Mouse (Mus musculus) MEL (cell line): ENCODE data around the gene Mdk. TPM values are rescaled to one million over a fixed set of nuclear protein-coding genes. Genes with fewer than 3 reads are reported as not detected.

Experiments used
- DNase-seq: peaks from one replicate; pipeline ENCODE4 v3.0.0; 2011; ENCODE audit warnings: low read depth, low spot score
- H3K27ac ChIP-seq: 2 replicates; pipeline ENCODE4 v1.5.1; 2012; ENCODE audit warnings: low read depth, mild to moderate bottlenecking, control low read depth, low read length, moderate library complexity; ENCODE audit not compliant: control insufficient read depth
- H3K27me3 ChIP-seq, 2 experiments: fragments of 150-350 bp in 1 of 2; sonication (generic) in 1 of 2; 2 replicates each; pipeline ENCODE4 v1.6.1; 2012; ENCODE audit warnings: low read length in 2 of 2, mild to moderate bottlenecking in 2 of 2, improper control_type of control experiment in 1 of 2, moderate library complexity in 1 of 2; ENCODE audit not compliant: insufficient read depth in 2 of 2, control insufficient read depth in 1 of 2
- H3K36me3 ChIP-seq, 2 experiments: 2 replicates each; pipeline ENCODE4 v1.6.1; 2012 to 2014; ENCODE audit warnings: low read length in 2 of 2, improper control_type of control experiment in 1 of 2, inconsistent platforms in 1 of 2, mild to moderate bottlenecking in 1 of 2; ENCODE audit not compliant: insufficient read depth in 2 of 2, control insufficient read depth in 1 of 2
- H3K4me1 ChIP-seq, 2 experiments: fragments of 150-350 bp in 1 of 2; sonication (generic) in 1 of 2; 2 replicates each; pipeline ENCODE4 v1.6.1; 2012; ENCODE audit warnings: low read length in 2 of 2, improper control_type of control experiment in 1 of 2, mild to moderate bottlenecking in 1 of 2; ENCODE audit not compliant: insufficient read depth in 2 of 2, control insufficient read depth in 1 of 2
- H3K4me3 ChIP-seq, 2 experiments: fragments of 150-350 bp in 1 of 2; sonication (generic) in 1 of 2; 2 replicates each; pipeline ENCODE4 v1.5.1; 2012; ENCODE audit warnings: low read depth in 2 of 2, low read length in 2 of 2, mild to moderate bottlenecking in 2 of 2, moderate library complexity in 2 of 2, control low read depth in 1 of 2, improper control_type of control experiment in 1 of 2; ENCODE audit not compliant: control insufficient read depth in 1 of 2, insufficient read depth in 1 of 2
- H3K79me2 ChIP-seq: 2 replicates; pipeline ENCODE4 v1.6.1; 2012; ENCODE audit warnings: mild to moderate bottlenecking, low read length, moderate library complexity; ENCODE audit not compliant: control insufficient read depth, poor library complexity, insufficient read depth
- H3K9ac ChIP-seq: 2 replicates; pipeline ENCODE4 v1.6.1; 2012; ENCODE audit warnings: low read depth, mild to moderate bottlenecking, control low read depth, low read length, moderate library complexity; ENCODE audit not compliant: control insufficient read depth, poor library complexity, severe bottlenecking
- H3K9me3 ChIP-seq: fragments of 150-350 bp; sonication (generic); replicated peaks from 2 replicates; pipeline ENCODE4 v1.6.1; 2012; ENCODE audit warnings: mild to moderate bottlenecking, low read length, improper control_type of control experiment, moderate library complexity; ENCODE audit not compliant: insufficient read depth
- BHLHE40 ChIP-seq: IDR thresholded peaks from 2 replicates; pipeline ENCODE4 v1.6.1; 2012; ENCODE audit warnings: low read depth, mild to moderate bottlenecking, inconsistent platforms, low read length, improper control_type of control experiment, borderline replicate concordance
- CHD1 ChIP-seq: IDR thresholded peaks from 2 replicates; pipeline ENCODE4 v1.6.1; 2012; ENCODE audit warnings: low read depth, mild to moderate bottlenecking, inconsistent platforms, low read length, improper control_type of control experiment
- CTCF ChIP-seq, 3 experiments: IDR thresholded peaks in 2 of 3; conservative IDR thresholded peaks in 1 of 3; 2 replicates each; pipeline ENCODE4 v1.5.1; 2011 to 2012; ENCODE audit warnings: low read length in 3 of 3, low read depth in 2 of 3, mild to moderate bottlenecking in 2 of 3, improper control_type of control experiment in 1 of 3, inconsistent platforms in 1 of 3, mixed read lengths in 1 of 3, moderate library complexity in 1 of 3; ENCODE audit not compliant: control insufficient read depth in 1 of 3, insufficient read depth in 1 of 3, poor library complexity in 1 of 3, severe bottlenecking in 1 of 3
- GABPA ChIP-seq: IDR thresholded peaks from 2 replicates; pipeline ENCODE4 v1.6.1; 2012; ENCODE audit warnings: low read depth, mild to moderate bottlenecking, inconsistent platforms, low read length, improper control_type of control experiment, moderate library complexity
- GATA1 ChIP-seq: IDR thresholded peaks from 2 replicates; pipeline ENCODE4 v1.6.1; 2011; ENCODE audit warnings: low read depth, low read length, improper control_type of control experiment
- HCFC1 ChIP-seq: IDR thresholded peaks from 2 replicates; pipeline ENCODE4 v1.6.1; 2012; ENCODE audit warnings: low read depth, mild to moderate bottlenecking, inconsistent platforms, low read length, improper control_type of control experiment, moderate library complexity
- KAT2A ChIP-seq: conservative IDR thresholded peaks from 2 replicates; pipeline ENCODE4 v1.6.1; 2012; ENCODE audit warnings: low read depth, low read length, improper control_type of control experiment, inconsistent platforms
- MAX ChIP-seq: IDR thresholded peaks from 2 replicates; pipeline ENCODE4 v1.6.1; 2011; ENCODE audit warnings: low read length, improper control_type of control experiment
- MAZ ChIP-seq: IDR thresholded peaks from 2 replicates; pipeline ENCODE4 v1.6.1; 2012; ENCODE audit warnings: low read depth, mild to moderate bottlenecking, inconsistent platforms, low read length, improper control_type of control experiment
- MXI1 ChIP-seq: IDR thresholded peaks from 2 replicates; pipeline ENCODE4 v1.6.1; 2011; ENCODE audit warnings: mild to moderate bottlenecking, low read depth, low read length, improper control_type of control experiment
- MYB ChIP-seq: IDR thresholded peaks from 2 replicates; pipeline ENCODE4 v1.6.1; 2011; ENCODE audit warnings: mild to moderate bottlenecking, low read depth, low read length, improper control_type of control experiment
- MYC ChIP-seq: IDR thresholded peaks from 2 replicates; pipeline ENCODE4 v1.6.1; 2011; ENCODE audit warnings: low read depth, mild to moderate bottlenecking, low read length, improper control_type of control experiment, moderate library complexity
- NELFE ChIP-seq: IDR thresholded peaks from 2 replicates; pipeline ENCODE4 v1.6.1; 2011; ENCODE audit warnings: low read depth, low read length, improper control_type of control experiment
- POLR2A ChIP-seq, 2 experiments: IDR thresholded peaks; 2 replicates each; pipeline ENCODE4 v1.6.1; 2011 to 2012; ENCODE audit warnings: low read length in 2 of 2, mild to moderate bottlenecking in 2 of 2, control low read depth in 1 of 2, improper control_type of control experiment in 1 of 2, low read depth in 1 of 2, moderate library complexity in 1 of 2; ENCODE audit not compliant: control insufficient read depth in 1 of 2, insufficient read depth in 1 of 2, poor library complexity in 1 of 2
- POLR2AphosphoS2 ChIP-seq: IDR thresholded peaks from 2 replicates; pipeline ENCODE4 v1.6.1; 2011; ENCODE audit warnings: low read length, improper control_type of control experiment
- RAD21 ChIP-seq: IDR thresholded peaks from 2 replicates; pipeline ENCODE4 v1.6.1; 2011; ENCODE audit warnings: mild to moderate bottlenecking, low read depth, low read length, improper control_type of control experiment
- SIN3A ChIP-seq: IDR thresholded peaks from 2 replicates; pipeline ENCODE4 v1.6.1; 2012; ENCODE audit warnings: low read length, improper control_type of control experiment, inconsistent platforms
- SMC3 ChIP-seq: IDR thresholded peaks from 2 replicates; pipeline ENCODE4 v1.6.1; 2011; ENCODE audit warnings: low read depth, low read length, improper control_type of control experiment
- TBP ChIP-seq: IDR thresholded peaks from 2 replicates; pipeline ENCODE4 v1.8.0; 2011; ENCODE audit warnings: low read depth, low read length, improper control_type of control experiment
- USF1 ChIP-seq: IDR thresholded peaks from 2 replicates; pipeline ENCODE4 v1.6.1; 2014; ENCODE audit warnings: low read depth, mild to moderate bottlenecking, inconsistent platforms, low read length, improper control_type of control experiment, moderate library complexity
- USF2 ChIP-seq, 2 experiments: IDR thresholded peaks; 2 replicates each; pipeline ENCODE4 v1.6.1; 2011 to 2012; ENCODE audit warnings: improper control_type of control experiment in 2 of 2, low read length in 2 of 2, borderline replicate concordance in 1 of 2, inconsistent platforms in 1 of 2, low read depth in 1 of 2, mild to moderate bottlenecking in 1 of 2; ENCODE audit not compliant: insufficient read depth in 1 of 2
- ZC3H11A ChIP-seq: IDR thresholded peaks from 2 replicates; pipeline ENCODE4 v1.6.1; 2012; ENCODE audit warnings: low read depth, mild to moderate bottlenecking, inconsistent platforms, low read length, improper control_type of control experiment
- ZNF384 ChIP-seq: IDR thresholded peaks from 2 replicates; pipeline ENCODE4 v1.6.1; 2012; ENCODE audit warnings: low read depth, mild to moderate bottlenecking, inconsistent platforms, low read length, improper control_type of control experiment
- polyA plus RNA-seq, 2 experiments: library from polyadenylated mRNA; stranded (reverse) in 1 of 2; unstranded in 1 of 2; fragments of >175 nt in 1 of 2; fragments of >200 nt in 1 of 2; gene quantifications; 2 replicates each; pipeline versions ENCODE4 v1.2.1 to v1.2.4; 2012; ENCODE audit warnings: low replicate concordance in 2 of 2, low read depth in 1 of 2; ENCODE audit not compliant: insufficient read length in 2 of 2, insufficient read depth in 1 of 2, missing spikeins in 1 of 2
- total RNA-seq: library from RNA; depleted of rRNA; stranded (reverse); fragments of 300-350 nt; gene quantifications from 2 replicates; pipeline ENCODE4 v1.2.3, GENCODE M21; 2012

Gene Mdk
- total and polyA plus RNA-seq, 3 experiments, result 0.19 to 3.4 TPM; not detected in 1

GRCm38 (mm10) chr2:91924726-91925125 lies 7.4 kb downstream of the Mdk start:
- peaks cover 3 to 21% of the 10 kb centered on the region in 2 experiments for H3K4me1 ChIP-seq
- no peak overlapping the region for H3K27ac ChIP-seq
- H3K27me3 ChIP-seq, result no peaks in the 10 kb centered on the region
- no peaks in the 10 kb centered on the region for H3K9me3 ChIP-seq
- TF ChIP-seq CHD1, result no peak
- TF ChIP-seq NELFE, result no peak
- TF ChIP-seq ZC3H11A, result no peak
- no peak for TF ChIP-seq BHLHE40
- no peak for TF ChIP-seq USF2 (IDR thresholded peaks at IDR 0.05; ENCODE audit: borderline replicate concordance in 1 of 2, insufficient read depth in 1 of 2, low read depth in 1 of 2, low read length in 2 of 2)
- no peak for TF ChIP-seq MAZ
- no peak for TF ChIP-seq ZNF384
- TF ChIP-seq TBP, result no peak
- no peak for TF ChIP-seq GABPA
- no peak for TF ChIP-seq POLR2AphosphoS2
- TF ChIP-seq RAD21, result no peak
- TF ChIP-seq USF1, result no peak
- TF ChIP-seq MAX, result no peak
- TF ChIP-seq GATA1, result no peak
- no peak for TF ChIP-seq SMC3
- DNase-seq, result no peak
- peaks cover 0 to 5% of the 10 kb centered on the region in 2 experiments; a peak in 2 of 4 replicates for H3K36me3 ChIP-seq
- H3K4me3 ChIP-seq, result no peak overlapping the region
- peaks cover 34% of the 10 kb centered on the region for H3K79me2 ChIP-seq
- no peak overlapping the region for H3K9ac ChIP-seq

- Histone ChIP-seq H3K27me3 (no peaks in the 10 kb centered on the region), H3K4me1 (peaks cover 3 to 21% of the 10 kb centered on the region in 2 experiments), H3K27ac (peak overlapping the region; percentile 84), H3K36me3 (peaks cover 0 to 5% of the 10 kb centered on the region in 2 experiments; a peak in 2 of 4 replicates), H3K9ac (peak overlapping the region; percentile 85), H3K4me3 (peak overlapping the region; percentile 70 to 75), H3K9me3 (no peaks in the 10 kb centered on the region), H3K79me2 (peaks cover 34% of the 10 kb centered on the region)
- DNase-seq, result peak; percentile 88
- TF ChIP-seq MXI1, result peak; percentile 86
- TF ChIP-seq HCFC1, result no peak
- no peak for TF ChIP-seq MYB
- TF ChIP-seq POLR2A (IDR thresholded peaks at IDR 0.05; ENCODE audit: control insufficient read depth in 1 of 2, insufficient read depth in 1 of 2, low read depth in 1 of 2, low read length in 2 of 2, poor library complexity in 1 of 2), result peak in 1 of 2 experiments; percentile 35; a peak in 1 of 4 replicates
- no peak; the same call in 1 of the 2 replicates for TF ChIP-seq KAT2A
- TF ChIP-seq CTCF (IDR thresholded peaks at IDR 0.05 in 2 of 3, conservative IDR thresholded peaks at IDR 0.05 in 1 of 3; ENCODE audit: control insufficient read depth in 1 of 3, insufficient read depth in 1 of 3, low read depth in 2 of 3, low read length in 3 of 3, poor library complexity in 1 of 3, severe bottlenecking in 1 of 3), result peak in 2 of 3 experiments; percentile 80 to 93; a peak in 5 of 6 replicates
- TF ChIP-seq MYC, result peak; percentile 70; the same call in 1 of the 2 replicates
- TF ChIP-seq CHD1, result no peak
- TF ChIP-seq ZC3H11A, result peak; percentile 61
- TF ChIP-seq ZNF384, result no peak
- peak; percentile 72 for TF ChIP-seq RAD21
- TF ChIP-seq MAX, result peak; percentile 82
- TF ChIP-seq SMC3, result peak; percentile 78
- peak; percentile 68 for TF ChIP-seq SIN3A
- TF ChIP-seq, all 39 proteins: peak for 9
Observed at GRCm38 (mm10) chr2:91923415-91924337, 8.4 kb downstream of the Mdk start.
